Mouse (Mus musculus) cerebellum, adult 2 months (tissue): ENCODE data around the gene Ldhc.

Experiments
- CTCF ChIP-seq: fragments of 200-500 bp; IDR thresholded peaks from 2 replicates; pipeline ENCODE4 v1.5.1; 2011; ENCODE audit warnings: low read depth, mild to moderate bottlenecking, control low read depth, low read length, moderate library complexity, borderline replicate concordance; ENCODE audit not compliant: insufficient read depth
- POLR2A ChIP-seq: fragments of 200-500 bp; IDR thresholded peaks from 2 replicates; pipeline ENCODE4 v1.6.1; 2011; ENCODE audit warnings: low read length, control low read depth, borderline replicate concordance; ENCODE audit not compliant: insufficient read depth

- TF ChIP-seq CTCF, result no peak
- TF ChIP-seq POLR2A, result no peak
These were observed 27.2 kb upstream of the Ldhc start for GRCm38 (mm10) chr7:46833670-46834255.
